Mouse (Mus musculus) frontal cortex, postnatal 25 days (tissue): ENCODE measurements around the gene Krtap12-1.
"Not testable (repeated sequence)": the region's sequence is repeated elsewhere in the genome, so short reads cannot be mapped to it uniquely, and the experiment has no call there.

ENCODE experiments used
- DNase-seq, 2 experiments: peaks; one replicate each; pipeline ENCODE4 v3.0.0; 2022; ENCODE audit warnings: low spot score in 2 of 2

Gene Krtap12-1

DNA sequence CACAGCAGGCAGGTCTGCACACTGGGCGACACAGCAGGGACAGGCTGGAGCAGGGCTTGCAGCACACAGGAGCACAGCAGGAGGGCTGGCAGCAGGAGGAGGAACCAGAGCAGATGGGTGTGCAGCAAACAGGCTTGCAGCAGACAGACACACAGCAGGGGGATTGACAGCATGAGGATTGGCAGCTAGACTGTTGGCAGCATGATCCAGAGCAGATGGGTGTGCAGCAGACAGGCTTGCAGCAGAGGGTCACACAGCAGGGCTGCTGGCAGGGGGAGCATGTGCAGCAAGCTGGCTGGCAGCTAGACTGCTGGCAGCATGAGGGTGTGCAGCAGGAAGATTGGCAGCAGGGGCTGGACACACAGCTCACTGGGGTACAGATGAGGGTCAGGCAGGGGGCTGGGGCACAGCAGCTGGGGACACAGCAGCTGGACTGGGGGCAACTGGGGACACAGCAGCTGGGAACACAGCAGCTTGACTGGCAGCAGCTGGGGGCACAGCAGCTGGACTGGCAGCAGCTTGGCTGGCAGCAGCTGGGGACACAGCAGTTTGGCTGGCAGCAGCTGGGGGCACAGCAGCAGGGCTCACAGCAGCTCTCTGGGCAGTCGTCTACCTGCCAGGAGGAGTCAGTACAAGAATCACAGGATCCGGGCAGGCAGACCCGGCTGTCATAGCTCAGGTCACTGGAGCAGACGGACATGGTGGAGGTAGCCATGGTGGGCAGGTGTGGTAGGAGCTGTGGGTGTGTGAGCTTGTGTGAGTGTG, 21.7 kb downstream of the Krtap12-1 start, which contains the start of gene Gm18596:
Gm18596 (minus strand) TSS at position 715 of the 765 bp plus-strand sequence.
- DNase-seq = not testable (repeated sequence)

DNA sequence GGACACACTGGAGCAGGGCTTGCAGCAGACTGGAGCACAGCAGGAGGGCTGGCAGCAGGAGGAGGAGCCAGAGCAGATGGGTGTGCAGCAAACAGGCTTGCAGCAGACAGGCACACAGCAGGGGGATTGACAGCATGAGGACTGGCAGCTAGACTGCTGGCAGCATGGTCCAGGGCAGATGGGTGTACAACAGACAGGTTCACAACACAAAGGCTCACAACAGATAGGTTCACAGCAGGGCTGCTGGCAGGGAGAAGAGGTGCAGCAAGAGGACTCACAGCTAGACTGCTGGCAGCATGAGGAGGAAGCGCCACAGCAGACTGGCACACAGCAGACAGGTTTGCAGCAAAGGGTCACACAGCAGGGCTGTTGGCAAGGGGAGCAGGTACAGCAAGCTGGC, 30.3 kb downstream of the Krtap12-1 start:
- DNase-seq = not testable (repeated sequence)

DNA sequence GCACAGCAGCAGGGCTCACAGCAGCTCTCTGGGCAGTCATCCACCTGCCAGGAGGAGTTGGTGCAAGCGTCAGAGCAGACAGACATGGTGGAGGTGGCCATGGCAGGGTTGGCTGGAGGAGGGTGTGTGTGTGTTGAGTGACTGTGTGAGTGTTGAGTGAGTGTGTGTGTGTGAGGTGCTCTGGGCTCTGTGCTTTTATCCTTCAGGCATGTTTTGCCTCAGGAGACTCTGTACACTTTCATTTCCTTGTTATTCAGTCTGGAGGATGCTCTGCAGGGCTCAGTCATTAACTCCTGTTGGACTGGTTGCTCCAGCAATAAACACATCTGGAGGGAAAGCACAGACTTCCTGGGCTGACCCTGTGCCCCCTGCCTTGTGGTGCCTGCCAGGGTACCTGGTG, 30.9 kb downstream of the Krtap12-1 start, which contains the start of gene Gm9736:
Gm9736 (minus strand) TSS at position 101 of the 400 bp plus-strand sequence.
- DNase-seq = not testable (repeated sequence)

DNA sequence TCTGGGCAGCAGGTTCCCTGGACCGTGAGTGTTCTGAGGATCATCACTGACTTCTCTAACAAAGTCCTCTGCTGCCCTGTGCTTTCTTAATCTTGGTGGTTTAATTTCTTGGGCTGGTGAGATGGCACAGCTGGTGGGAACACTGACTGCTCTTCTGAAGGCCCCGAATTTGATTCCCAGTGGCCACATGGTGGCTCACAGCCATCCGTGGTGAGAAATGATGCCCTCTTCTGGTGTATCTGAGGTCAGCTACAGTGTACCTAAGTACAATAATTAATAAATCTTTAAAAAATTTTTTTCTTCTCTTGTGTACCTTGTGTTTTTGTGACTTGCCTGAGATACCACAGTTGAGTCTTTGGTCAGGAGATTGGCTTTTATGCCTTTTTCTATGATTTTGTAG, 31.9 kb downstream of the Krtap12-1 start:
- not testable (repeated sequence) for DNase-seq

DNA sequence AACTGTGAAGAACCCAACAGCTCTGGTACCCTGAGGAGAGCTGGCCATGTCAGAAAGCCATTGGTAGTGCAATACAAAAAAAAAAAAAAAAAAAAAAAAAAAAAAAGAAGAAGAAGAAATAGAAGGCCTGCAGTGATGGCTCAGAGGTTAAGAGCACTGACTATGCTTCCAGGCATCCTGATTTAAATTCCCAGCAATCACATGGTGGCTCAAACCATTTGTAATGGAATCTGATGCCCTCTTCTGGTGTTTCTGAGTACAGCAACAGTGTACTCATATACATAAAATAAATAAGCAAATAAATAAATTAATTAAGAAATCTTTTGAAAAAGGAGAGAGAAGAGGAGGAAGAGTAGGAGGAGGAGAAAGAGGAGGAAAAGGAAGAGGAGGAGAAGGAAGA, 33.0 kb downstream of the Krtap12-1 start:
- no peak for DNase-seq

DNA sequence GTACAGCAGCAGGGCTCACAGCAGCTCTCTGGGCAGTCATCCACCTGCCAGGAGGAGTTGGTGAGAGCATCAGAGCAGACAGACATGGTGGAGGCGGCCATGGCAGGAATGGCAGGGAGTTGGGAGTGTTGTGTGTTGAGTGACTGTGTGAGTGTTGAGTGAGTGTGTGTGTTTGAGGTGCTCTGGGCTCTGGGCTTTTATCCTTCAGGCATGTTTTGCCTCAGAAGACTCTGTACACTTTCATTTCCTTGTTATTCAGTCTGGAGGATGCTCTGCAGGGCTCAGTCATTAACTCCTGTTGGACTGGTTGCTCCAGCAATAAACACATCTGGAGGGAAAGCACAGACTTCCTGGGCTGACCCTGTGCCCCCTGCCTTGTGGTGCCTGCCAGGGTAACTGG, 39.2 kb downstream of the Krtap12-1 start, which contains the start of gene Gm3233:
Gm3233 (minus strand) TSS at position 101 of the 400 bp plus-strand sequence.
- not testable (repeated sequence) for DNase-seq

DNA sequence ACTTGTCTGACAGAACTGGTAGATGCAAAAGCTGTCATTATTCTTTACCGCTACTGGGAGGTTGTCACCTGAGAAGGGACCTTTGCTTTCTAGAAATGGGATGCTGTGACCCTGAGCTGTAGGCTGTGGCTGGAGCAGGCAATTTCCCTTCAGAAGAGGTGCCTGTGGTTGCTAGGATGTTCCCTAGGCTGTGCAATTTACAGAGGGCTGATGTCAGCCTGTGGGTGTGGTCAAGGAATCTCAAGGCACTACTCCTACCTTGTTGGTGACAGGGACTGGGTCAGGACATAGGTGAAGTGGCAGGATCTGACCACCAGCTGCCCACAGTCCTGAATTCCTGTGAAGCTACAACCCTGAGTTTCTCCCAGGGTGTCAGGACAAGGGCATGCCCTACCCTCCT, 49.3 kb downstream of the Krtap12-1 start:
- DNase-seq = no peak
